Mouse (Mus musculus) G1E (cell line): ENCODE data around the gene Paxbp1.

Source experiments
- CTCF ChIP-seq: IDR thresholded peaks from 2 replicates; pipeline ENCODE4 v1.5.1; 2012; ENCODE audit warnings: low read depth, low read length, inconsistent platforms, mixed read lengths
- POLR2AphosphoS5 ChIP-seq: IDR thresholded peaks from 2 replicates; pipeline ENCODE4 v1.6.1; 2012; ENCODE audit warnings: low read depth, low read length, inconsistent platforms; ENCODE audit not compliant: insufficient replicate concordance

DNA sequence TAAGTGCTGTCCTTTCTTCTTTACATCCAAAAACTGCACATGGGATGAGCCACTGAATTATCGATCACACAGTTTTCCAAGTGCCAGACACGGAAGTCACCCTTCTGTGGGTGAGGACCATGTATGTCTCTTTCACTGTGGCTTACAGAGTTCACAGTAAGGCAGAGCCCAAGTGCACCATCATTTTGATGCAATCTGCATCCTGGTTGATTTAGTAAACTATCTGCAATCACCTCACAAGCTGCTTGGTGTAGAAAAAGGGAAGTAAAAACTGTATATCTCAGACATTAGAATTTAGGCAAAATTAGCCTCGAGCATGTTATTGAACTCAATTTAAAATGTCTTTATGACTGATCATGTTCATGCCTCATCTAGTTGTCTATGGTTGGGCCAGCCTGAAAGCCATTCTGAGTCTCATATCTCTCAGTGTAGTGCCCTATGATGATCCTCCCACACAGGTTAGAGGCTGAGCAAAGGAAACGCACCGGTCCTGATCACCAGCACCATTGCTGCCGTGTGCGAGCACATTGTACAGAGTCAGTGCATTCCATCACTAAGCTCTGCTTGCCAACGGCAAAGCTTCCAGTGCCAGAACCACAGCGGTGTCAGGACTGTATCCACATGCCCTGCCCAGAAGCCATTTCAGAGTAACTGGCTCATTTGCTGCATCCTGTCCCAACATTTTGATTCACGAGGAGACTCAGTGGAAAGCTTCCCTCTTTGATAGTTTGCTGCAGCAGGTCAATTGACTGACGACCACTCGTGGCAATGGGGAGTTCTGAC is 20.4 kb upstream of the Paxbp1 start:
- TF ChIP-seq CTCF, result no peak
- no peak for TF ChIP-seq POLR2AphosphoS5
